Mouse (Mus musculus): ENCODE measurements around the gene Slc5a1.
A peak's percentile ranks its signal among the peaks of the same experiment; 100 is the strongest.

Gene Slc5a1

DNA sequence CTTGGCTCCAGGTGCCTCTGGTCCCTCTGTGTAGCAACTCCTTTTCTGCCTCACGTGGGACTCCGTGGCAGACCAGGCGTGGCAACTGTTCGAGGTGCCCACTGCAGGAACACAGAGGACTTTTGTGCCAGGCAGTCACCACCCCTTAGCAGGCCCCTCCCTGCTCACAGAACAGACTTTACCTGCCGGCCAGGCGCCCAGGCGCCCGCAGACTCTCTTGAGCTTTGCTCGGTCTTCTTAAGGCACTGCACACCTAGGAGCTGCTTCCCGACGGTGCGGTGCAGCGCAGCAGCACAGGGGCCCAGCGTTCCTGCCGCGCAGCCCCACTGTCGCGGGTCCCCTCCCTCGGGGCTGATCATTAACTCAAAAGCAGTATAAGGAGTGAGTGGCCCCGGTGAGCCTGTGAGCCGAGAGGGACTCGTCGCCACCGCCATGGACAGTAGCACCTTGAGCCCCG lies at the start of gene Slc5a1:
TSS of gene Slc5a1 (plus strand) at position 195 of the 457 bp plus-strand sequence.
- no peak for DNase-seq (ENCODE audit: low read depth)

DNA sequence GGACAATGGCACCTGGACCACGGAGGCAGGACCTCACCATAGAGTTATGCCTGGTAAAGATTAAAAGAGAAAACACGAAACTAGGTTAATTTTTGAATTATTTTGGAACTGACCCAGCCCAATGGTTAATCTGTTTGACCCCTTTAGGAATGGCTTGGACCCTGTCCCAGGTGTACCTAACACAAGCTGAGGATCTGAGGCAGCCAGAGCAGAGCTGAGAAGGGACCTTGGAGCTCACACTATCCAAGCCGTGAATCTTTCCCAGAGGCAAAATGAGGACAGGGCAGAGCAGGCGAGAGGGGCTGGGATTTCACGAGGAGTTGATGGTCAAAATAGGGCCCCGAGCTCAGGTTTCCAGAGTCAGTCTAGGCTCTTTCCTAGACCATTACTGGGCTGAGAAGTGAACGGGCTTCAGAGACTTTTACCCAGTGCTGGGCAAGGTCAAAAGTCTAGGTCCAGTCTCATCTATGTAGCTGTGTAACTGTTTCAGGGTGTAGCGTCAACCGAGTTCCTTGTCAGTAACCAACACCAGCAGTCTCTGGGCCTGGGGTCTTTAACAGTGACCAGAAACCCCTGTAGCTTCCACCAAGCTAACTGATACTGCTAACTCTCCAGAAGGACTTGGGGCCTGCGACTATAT lies 47.8 kb upstream of the Slc5a1 start:
- no peak for DNase-seq (ENCODE audit: low read depth)

DNA sequence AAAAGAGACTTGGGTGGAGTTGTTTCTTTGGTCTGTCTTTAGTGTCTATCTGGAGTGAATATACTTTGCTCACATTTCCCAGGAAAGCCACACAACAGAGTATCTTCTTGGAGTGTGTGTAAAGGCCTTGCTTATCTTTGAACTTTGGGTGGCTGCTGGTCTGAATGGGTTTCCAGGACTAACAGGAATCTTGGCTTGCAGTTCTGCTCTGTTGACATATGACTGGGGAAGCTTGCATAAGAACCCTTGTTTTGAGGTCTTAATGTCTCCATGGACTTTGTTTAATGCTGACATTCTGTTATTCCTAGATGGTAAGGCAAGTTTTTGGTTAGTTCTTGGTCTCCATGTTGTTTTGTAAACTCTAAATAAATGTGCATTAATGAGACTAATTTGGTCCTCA lies 33.9 kb upstream of the Slc5a1 start:
- DNase-seq (ENCODE audit: low read depth) = no peak

DNA sequence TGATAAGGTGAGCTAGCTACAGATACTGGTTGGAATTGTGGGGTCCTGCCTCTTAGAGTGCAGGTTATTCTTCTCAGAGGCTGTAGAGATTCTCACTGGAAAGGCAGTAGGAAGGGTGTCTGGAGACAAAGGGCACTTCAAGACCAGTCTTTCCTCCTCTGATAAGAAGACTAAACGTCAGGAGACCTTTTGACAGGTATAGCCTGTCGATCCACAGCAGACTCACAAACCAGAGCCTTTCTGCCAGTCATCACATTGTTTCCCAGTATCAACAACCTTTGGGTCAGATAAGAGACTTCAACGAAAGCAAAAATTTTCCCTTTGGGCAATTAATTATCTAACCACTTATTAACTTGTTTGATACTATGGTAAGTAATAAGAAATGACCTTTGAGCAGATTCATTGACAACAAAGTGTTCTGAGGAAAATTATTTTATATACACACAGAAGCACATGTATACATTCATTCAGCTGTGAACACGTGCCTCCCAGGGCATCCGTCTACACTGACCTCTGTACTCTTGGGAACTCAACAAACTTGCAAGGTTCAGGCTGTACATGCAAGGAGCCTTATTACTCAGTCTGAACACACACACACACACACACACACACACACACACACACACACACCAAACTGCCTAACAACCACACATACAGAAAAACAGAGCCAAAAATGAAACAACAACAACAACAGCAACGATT lies 27.4 kb upstream of the Slc5a1 start:
- no peak for DNase-seq (ENCODE audit: low read depth)

DNA sequence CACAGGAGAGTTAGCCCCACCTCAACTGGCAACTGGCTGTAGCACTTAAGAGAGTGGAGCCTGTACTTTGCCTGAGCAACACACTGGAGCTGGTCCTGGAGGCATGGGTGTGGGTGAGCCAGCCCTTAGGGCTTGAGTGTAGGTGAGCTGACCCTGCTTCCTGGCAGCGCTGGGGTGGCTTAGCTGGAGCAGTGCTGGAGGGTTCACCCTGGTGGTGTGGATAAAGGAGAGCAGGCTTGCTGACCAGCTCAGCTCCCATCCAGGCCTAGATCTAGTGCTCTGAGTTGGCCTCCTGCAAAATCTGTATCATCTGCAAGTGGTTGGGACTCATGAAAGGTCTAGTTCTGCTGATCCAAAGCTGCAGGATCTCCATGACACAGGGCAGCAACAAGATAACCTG lies 21.1 kb upstream of the Slc5a1 start:
- no peak for DNase-seq (ENCODE audit: low read depth)

DNA sequence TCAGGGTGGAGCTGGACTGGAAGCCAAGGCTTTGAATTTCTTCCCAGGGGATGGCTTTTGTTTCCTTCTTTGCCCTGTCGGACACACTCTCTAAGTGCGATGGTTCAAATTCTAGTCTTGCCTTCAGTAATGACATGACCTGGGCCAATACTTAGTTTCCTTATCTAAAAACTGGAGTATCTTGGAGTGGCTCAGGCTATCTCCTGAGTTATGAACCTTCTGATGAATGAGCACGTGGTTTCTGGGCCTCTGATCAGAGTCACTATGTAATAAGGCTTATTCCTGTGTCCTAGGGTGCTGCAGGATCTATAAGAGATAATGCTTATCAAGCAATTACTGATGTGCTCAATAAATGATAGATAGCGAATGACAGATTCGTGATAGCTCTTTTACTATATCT lies 19.4 kb upstream of the Slc5a1 start:
- DNase-seq (ENCODE audit: low read depth) = no peak

DNA sequence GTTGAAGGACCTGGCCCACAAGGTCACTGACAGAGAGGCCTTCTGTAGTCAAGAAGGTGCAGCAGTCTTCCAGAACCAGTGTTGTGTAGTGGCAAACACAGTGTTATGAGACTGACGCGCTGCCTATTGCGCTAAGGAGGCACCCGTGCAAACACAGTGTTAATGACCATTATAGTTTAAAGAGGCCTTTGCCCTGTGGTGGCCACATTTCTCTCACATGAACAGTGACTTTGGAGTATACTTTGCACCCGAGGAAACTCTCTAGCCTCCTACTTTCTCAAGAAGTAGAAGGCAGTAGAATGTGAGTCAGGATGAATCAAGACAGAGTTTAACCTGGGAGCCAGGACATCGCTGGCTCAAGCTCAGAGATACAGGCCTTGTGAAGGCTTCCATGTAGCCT lies 12.7 kb upstream of the Slc5a1 start:
- DNase-seq (ENCODE audit: low read depth) = no peak

DNA sequence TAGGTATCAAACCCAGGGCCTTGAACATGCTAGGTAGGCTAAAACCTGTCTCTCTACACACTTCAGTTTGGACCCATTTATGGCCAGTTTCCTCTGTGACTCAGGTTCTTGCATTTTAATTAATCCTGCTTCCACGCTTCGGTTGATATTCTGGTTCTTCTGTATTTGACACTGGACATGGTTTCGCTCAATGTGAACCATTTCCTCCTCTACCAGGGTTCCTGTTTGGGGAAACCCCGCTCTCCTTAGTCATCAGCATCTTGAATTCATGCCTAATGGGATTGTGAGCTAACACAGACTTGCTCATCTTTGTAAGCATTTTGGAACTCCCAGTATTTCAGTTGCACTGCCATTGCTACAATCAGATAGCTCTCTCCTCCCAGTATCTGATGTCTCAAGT lies 8.7 kb upstream of the Slc5a1 start:
- no peak for DNase-seq (ENCODE audit: low read depth)

DNA sequence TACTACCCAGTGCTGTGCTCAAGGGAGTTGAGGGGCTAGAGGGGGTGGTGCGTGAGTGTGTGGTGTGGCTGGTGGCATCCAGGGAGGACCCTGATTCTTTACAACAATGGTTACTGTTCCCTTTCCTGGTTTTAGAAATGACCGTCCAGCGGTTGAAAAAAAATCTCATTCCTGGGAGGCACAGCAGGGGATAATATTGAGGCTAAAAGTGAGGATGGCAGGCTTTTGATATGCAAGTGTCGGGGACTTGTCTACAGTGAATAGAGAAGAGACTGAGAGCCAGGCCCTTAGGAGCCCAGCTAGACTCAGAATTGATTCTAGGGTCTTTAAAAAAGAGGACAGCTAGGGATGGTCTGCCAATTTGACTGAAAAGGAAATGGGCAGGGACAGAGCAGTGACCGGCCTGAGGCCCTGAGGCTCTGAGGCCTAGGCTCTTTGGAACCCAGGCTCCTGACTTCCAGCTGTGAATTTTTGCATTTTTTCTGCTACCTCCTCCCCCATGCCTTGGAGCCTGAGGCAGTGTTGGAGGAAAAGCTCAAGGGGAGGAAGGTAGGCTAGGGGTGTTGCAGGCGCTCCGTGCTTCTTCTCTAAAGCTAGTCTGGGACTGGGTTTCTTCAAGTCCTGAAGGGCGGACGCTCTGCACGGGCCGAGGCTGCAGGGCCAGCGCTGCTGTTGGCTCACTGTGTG lies 1.5 kb upstream of the Slc5a1 start:
- no peak for DNase-seq (ENCODE audit: low read depth)

DNA sequence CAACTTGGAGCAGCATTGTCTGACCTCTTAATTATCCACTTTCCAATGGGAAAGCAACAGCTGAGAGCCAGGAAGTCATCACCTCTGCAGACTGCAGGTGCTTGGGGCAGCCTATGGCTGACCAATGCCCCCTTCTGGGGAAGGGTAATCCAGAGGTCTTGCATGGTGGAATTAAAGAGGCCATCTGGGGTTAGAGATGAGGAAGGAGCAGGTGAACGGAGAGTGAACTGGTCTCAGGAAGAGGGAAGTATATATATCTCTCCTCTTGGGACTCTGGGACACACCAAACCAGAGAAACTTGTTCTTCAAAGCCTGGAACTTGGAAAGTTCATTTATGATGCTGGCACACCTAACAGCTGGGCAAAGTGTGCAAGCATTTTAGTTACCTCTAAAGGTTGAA lies 857 bp downstream of the Slc5a1 start:
- no peak for DNase-seq (ENCODE audit: low read depth)

DNA sequence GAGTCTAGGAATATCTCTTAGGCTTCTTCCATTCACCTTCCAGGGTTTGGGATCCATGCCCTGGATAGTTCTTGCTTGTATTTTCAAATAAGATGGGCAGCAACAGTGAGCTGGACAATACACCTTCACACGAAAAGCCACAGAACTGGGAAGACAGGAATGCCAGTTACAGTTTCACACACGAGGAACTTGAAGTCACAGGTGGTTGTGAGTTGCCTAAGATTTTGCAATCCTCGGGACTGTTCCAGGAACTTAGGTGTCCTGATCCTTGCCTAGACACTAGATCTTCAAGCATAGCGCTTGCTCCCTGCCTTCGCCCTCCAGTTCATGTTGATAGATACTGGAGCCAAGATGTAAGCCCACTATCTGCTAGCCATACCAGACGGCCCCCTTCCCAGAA lies 1.6 kb downstream of the Slc5a1 start:
- DNase-seq (ENCODE audit: low read depth) = no peak

DNA sequence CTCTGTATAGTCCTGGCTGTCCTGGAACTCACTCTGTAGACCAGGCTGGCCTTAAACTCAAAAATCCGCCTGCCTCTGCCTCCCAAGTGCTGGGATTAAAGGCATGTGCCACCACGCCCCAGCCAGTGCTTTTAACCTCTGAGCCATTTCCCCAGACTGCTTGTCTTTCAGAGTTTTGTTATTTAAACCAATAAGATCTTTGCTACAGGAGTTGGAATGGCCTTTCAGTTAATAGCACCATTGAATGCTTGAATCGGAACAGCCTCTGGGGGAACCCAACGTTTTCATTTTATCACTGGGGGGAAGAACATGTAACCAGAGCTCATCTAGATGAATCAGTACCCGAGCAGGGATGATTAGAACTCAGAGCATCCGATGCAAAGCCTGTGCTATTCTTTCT lies 3.0 kb downstream of the Slc5a1 start:
- DNase-seq (ENCODE audit: low read depth) = no peak

DNA sequence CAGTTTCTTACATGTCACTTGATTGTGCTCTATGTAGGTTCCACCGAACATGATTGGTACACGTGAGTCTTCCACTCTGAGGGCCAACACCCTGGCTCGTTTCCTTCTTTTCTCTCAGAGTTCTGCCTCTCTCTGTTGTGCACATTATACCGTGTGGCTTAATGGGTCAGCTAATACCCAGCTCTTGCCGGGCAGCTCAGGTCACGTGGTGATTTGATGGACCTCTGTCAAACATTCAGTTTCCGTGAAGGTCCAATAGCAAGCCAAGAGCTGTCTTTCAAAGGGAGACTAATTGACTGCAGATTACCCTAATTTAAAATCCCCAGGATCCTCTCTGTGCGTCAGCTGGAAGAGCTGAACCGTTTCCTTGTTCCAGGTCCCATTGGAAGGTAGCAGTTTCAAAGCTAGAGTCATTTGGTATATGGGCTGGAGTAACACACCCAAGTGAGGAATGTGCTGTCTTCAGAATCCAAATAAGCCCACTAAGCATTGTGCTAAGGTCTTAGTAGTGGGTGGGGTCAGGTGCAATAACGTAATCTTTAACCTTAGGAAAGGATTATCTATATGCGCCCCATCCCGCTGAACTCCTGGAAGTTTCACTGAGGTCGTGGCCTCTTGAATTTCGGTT lies 3.9 kb downstream of the Slc5a1 start:
- DNase-seq (ENCODE audit: low read depth) = no peak

DNA sequence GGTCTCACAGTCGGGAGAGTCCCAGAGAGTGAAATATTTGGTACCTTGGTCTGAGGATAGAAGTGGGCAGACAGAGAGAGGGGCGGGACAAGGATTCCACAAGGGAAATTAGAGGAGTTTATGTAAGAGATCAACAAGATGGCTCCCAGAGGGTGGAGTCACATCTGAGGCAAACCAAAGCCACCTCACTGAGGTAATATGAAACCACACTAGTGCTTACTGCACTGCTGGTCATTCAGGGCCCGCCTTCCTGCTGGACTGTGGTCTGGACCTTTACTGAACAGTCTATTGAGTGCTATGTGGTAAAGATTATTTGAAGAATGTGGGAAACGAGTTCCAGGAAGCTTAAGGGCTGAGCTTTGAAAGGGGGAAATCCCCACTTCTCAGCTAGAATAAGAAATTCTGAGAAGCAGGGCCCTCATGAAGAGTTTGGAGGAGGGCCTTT lies 17.9 kb downstream of the Slc5a1 start:
- peak; percentile 71 for DNase-seq (ENCODE audit: low read depth)

DNA sequence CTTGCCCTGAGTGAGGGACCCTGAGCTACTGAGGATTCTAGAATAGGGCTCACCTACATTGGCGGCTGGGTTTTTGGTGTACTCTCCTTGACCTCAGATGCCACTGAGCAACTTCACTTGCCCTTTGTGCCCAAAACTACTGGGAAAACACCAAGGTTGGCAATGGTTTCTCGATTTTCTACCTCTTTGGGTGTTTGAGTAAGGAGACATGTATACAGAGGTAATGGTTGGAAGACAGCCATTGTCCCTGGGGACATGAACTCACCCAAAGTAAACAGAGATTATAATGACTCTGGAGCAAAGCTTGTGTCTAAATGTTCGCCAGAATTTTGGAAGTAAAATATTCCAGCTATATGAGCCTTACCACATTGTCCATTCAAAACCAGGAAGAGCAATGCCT lies 19.6 kb downstream of the Slc5a1 start:
- DNase-seq (ENCODE audit: low read depth) = no peak

DNA sequence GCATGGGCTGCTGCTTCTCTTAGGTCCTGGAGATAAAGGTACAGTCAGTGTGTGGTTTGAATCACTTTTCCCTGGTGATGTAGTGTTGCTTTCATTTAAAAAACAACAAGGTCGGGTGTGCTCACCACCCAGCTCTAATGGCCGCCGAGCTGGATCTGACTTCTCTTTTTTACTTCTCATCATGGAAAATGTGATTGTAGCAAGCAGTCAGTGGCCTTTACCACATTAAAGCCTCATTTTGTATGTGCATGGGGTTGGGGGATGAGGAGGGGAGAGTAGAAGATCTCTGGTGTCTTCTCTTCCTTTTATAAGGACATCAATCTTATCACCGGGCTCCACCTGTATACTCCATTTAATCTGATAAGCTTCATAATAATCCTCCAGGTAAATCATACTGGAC lies 21.3 kb downstream of the Slc5a1 start:
- DNase-seq (ENCODE audit: low read depth) = no peak

DNA sequence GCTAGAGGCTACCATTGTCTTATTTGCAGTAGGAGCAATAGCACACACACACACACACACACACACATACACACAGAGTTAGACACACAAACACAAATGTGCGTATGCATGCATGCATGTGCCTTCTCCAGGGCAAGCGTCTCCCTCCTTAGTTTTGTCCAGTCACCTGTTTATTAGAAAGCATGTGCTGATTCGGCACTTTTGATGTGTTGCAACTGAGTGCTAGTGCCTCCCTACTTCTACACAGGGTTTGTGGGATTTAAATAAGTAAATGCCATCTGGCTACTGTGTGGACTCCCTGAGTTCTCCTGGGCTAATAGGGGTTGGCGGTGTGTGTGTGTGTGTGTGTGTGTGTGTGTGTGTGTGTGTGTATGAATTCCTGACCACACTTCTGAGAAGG lies 30.1 kb downstream of the Slc5a1 start:
- no peak for DNase-seq (ENCODE audit: low read depth)

DNA sequence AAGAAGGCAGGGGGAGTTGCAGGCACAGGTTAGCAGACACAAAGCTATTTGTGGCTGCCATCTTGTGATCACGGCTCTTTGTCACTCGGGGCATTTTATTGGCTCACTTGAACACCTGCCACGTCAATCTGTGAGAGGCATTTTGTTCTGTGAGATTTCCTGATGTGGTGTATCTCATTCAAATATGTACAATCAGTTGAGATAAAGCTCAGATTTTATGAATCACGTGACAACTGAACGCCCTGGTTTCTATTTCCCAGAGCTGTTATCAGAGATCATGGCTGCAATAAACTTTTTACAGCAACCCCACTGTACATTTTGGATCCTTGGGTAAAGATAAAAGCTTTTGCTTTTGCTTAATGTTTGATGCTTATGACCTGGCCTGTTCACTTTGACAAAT lies 31.6 kb downstream of the Slc5a1 start:
- no peak for DNase-seq (ENCODE audit: low read depth)

DNA sequence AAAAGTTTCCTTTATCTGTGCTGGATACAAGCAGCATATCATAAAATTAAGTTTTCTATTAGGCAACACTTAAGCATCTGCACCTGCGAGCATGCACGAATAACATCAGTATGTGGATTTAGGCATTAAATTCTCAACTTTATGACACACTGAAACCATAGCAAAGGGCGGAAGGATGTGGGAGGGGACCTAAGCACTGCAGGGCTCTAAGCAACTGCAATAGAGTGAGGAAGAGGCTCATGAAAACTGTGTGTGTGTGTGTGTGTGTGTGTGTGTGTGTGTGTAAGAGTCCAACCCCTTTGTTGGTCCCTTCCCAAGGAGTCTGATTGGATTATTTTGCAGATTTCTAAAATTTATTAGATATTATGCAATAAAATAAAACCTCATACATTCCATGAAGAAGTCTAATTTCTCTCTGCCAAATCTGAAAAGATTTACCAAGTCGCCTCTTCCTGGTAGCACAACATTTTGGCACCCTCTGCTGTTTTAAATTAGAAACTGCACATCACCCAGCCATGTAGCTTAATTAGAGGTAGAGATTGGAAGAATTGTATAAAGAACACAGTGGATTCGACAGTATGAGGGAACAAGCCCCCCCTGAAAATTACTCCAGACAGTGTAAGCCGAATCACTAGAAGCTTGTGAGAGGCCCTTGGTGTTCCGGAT lies 38.9 kb downstream of the Slc5a1 start:
- peak; percentile 27 for DNase-seq (ENCODE audit: low read depth)

DNA sequence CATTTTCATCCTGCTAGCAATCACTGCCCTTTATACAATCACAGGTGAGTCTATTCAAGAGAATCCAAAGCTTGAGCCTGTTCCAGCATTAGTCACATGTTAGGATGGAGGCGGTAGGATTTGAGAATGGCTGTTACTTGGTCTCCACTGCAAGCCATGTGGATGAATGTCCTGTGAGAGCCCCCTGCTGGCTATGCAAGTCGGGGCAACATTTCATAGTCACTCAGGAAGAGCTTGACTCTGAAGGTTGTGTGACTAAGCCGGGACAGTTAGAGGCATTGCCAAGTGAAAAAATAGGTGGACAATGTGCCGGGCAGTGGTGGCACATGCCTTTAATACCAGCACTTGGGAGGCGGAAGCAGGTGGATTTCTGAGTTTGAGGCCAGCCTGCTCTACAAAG lies 40.0 kb downstream of the Slc5a1 start:
- no peak for DNase-seq (ENCODE audit: low read depth)

DNA sequence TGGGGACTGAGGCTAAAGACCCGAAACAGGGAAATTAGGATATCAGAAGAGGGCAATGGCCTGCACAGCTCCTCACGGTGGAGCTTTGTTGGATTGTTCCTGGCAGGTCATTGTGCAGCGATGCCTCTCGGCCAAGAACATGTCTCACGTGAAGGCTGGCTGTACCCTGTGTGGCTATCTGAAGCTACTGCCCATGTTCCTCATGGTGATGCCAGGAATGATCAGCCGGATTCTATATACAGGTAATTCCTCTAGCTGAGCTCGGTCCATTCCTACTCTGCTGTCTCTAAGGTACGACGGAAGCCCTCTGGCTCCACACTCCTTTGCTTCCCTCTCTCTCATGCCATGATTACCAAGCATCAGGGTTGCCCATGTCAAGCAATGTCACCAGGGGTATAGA lies 42.8 kb downstream of the Slc5a1 start:
- DNase-seq (ENCODE audit: low read depth) = no peak

DNA sequence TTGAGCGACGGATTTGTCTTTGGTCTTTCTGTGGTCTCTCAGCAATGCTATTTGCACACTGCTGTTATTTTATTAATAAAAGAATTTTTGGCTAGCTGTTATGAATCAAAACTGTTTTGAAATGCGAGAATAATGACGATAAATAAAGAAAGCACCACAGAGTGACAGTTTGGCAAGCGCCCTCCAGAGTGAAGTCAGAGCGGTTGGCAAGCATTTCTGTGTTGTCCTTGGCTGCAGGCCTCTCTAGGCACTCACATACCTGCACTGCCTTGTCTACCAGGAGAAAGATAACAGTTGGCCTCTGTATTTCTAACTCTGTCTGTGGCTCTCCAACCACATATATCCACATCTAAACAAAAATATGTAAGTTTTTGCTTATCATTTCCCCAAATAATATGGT lies 43.7 kb downstream of the Slc5a1 start:
- DNase-seq (ENCODE audit: low read depth) = peak; percentile 54

Measured in fibroblast of lung, adult 2 months (primary cell).